Mouse (Mus musculus): ENCODE measurements at regions not wholly inside any gene's neighbourhood (a gene's known extent, or its start where the extent isn't known, plus 50 kb on each side); places are given as distances from the start of the nearest gene placed in this dataset.
A peak's percentile ranks its signal among the peaks of the same experiment; 100 is the strongest.

DNA sequence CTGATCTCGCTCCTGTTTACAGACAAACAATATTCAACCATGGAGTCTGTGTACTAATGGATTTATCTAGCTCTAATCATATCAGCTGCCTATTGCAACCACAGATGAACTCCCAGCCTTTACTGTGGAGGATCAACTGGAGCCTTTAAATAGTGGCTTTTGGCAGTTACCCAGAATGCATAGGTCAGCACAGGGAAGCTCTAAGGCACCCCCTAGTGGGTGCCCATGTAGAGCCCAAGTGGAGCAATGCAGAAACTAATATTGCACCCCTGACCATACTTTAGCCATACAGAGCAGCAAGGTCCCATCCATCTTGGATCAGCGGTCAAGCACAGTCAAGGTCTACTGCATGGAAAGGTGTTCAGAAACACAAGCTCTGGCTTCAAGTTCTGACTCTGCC, 115.8 kb upstream of the Cdh5 start:
- TF ChIP-seq CTCF (IDR thresholded peaks at IDR 0.05; ENCODE audit: low read depth, low read length) (0 out of 2 replicates have a peak, but pooled peaks have one; percentile 4), POLR2A (IDR thresholded peaks at IDR 0.05; ENCODE audit: extremely low read depth, insufficient read depth, low read length) (no peak)
